Mouse (Mus musculus) spleen, adult 18-20 months (tissue): ENCODE data around the gene Zswim9.

Experiments
- DNase-seq, 2 experiments: peaks; one replicate each; pipeline ENCODE4 v3.0.0; 2022; ENCODE audit warnings: mixed read lengths in 2 of 2

The Zswim9 gene

GRCm38 (mm10) chr7:13268749-13269260 lies 9.7 kb downstream of the Zswim9 start:
- no peak for DNase-seq

- no peak for DNase-seq
These were observed 14.1 kb downstream of the Zswim9 start for GRCm38 (mm10) chr7:13264396-13264795.

GRCm38 (mm10) chr7:13263851-13264250 lies 14.7 kb downstream of the Zswim9 start:
- DNase-seq = no peak

GRCm38 (mm10) chr7:13260746-13261700 lies 17.5 kb downstream of the Zswim9 start:
- no peak for DNase-seq

- no peak for DNase-seq
These were observed 65.8 kb downstream of the Zswim9 start, which contains the start of gene Vmn1r89 for GRCm38 (mm10) chr7:13212720-13213119. TSS of gene Vmn1r89 (plus strand) at chr7:13213020.
